8 mouse cellular contexts compared by ENCODE assay signal in the genomic region with DNA sequence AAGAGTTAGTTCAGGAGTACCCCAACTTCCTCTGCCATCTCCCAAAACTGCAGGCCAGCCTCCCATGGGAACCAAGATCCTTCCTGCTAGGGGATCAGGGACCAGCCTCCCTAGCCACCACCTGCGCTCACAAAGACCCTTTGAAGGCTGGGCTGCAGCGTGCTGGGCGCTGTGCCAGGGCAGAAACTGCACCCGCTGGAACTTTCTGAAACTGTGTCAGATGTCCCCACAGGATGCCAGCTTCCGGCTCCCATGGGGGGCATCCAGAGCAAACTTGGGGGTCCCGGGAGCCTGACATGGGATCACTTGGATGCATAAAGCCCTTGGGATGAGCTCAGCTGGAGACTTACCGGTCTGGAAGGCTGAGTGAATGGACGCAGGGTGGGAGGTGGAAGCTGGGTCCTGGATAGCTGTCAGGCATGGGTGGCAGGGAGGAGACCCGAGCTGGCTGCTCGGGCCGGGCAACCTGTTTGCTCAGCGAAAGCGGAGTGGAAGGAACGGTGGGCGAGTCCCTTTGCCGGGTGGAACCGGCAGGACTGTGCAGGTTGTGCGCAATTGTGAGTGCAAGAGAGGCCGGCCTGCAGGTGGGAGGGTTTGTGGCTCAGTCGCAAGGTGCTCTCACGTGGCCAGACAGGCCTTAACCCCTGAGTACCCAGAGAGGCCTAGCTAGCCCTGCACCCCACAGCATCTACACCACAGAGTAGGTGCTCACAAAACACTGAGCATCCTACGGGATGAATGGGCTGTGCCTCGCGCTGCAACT. TPM values are rescaled to one million over a fixed set of nuclear protein-coding genes. Genes with fewer than 3 reads are reported as not detected.
DNase-seq lines count a peak whose midpoint lies in the region; ATAC-seq and TF ChIP-seq lines count a peak whose summit lies in the region.

No protein-coding gene starts in this region.

- H3K27me3 ChIP-seq in midbrain, postnatal 0 days (ENCODE audit: insufficient read depth, low read length): no peaks in the 10 kb centered on the region

- WGBS in midbrain, postnatal 0 days: 17% methylated on average over 24 of the region's 24 CpGs

- no peak overlapping the region for H3K4me3 ChIP-seq in bone marrow macrophage, adult 2 months (ENCODE audit: insufficient read depth, low read length)
- H3K4me3 ChIP-seq in midbrain, postnatal 0 days (ENCODE audit: low read depth, low read length): peak overlapping the region; percentile 11; the same call in 1 of the 2 replicates

- no peaks in the 10 kb centered on the region for H3K9me3 ChIP-seq in midbrain, postnatal 0 days (ENCODE audit: low read length)

- DNase-seq in cerebellum, adult 9-10 months: peak; percentile 72
- DNase-seq in cerebellum, adult 8-10 months: no peak
- DNase-seq in kidney, postnatal 25 days: peak; percentile 48 to 85
- no peak for DNase-seq in midbrain, postnatal 0 days (ENCODE audit: low spot score)
- no peak for DNase-seq in c-Kit-positive CD71-positive TER-119-positive erythroid progenitor cells, embryonic 14.5 days (ENCODE audit: low spot score)
- DNase-seq in layer of hippocampus, adult 9-10 months (ENCODE audit: low spot score): no peak

- H3K4me2 ChIP-seq in midbrain, postnatal 0 days (ENCODE audit: low read depth, low read length, poor library complexity, severe bottlenecking): peak overlapping the region; percentile 20; the same call in 1 of the 2 replicates

- no peaks in the 10 kb centered on the region for H3K36me3 ChIP-seq in midbrain, postnatal 0 days (ENCODE audit: insufficient read depth, low read length)

- peaks cover 24% of the 10 kb centered on the region for H3K4me1 ChIP-seq in bone marrow macrophage, adult 2 months (ENCODE audit: control insufficient read depth, insufficient read depth, low read length)
- peaks cover 18% of the 10 kb centered on the region for H3K4me1 ChIP-seq in midbrain, postnatal 0 days (ENCODE audit: insufficient read depth, low read length)

- H3K9ac ChIP-seq in midbrain, postnatal 0 days (replicated peaks; ENCODE audit: low read length, poor library complexity, severe bottlenecking): no peak overlapping the region

- no peak for TF ChIP-seq POLR2A in bone marrow macrophage, adult 2 months (IDR thresholded peaks at IDR 0.05; ENCODE audit: borderline replicate concordance, low read depth, low read length)

- TF ChIP-seq CTCF in bone marrow macrophage, adult 2 months (IDR thresholded peaks at IDR 0.05; ENCODE audit: low read depth, low read length): no peak
- TF ChIP-seq CTCF in midbrain, postnatal 0 days (IDR thresholded peaks at IDR 0.05): no peak

- H3K27ac ChIP-seq in bone marrow macrophage, adult 2 months (ENCODE audit: insufficient read depth, low read depth, low read length): peak overlapping the region; percentile 48; the same call in 1 of the 2 replicates
- no peak overlapping the region for H3K27ac ChIP-seq in midbrain, postnatal 0 days (ENCODE audit: low read depth, low read length)

- ATAC-seq in midbrain, postnatal 0 days (ENCODE audit: low FRiP score): no peak
- ATAC-seq in erythroblast, adult 5-6 weeks (replicated peaks; ENCODE audit: low FRiP score, poor library complexity, severe bottlenecking): no peak

RNA-seq across cellular contexts. Expression of a gene that starts 0.5 kb away (rescaled TPM):
- polyA plus RNA-seq in bone marrow macrophage, adult 2 months (2012; ENCODE audit: insufficient read depth, insufficient read length, missing spikeins): 9.2 and 9.8 TPM in 2 replicates
- 6.5 and 9.2 TPM in 2 replicates for total RNA-seq in midbrain, postnatal 0 days (2014; rRNA removed)
- 5.1 and 6.3 TPM in 2 replicates for polyA plus RNA-seq in midbrain, postnatal 0 days (2015; fragmentation: Nextera tagmentation; extraction: Ambion mirVana)
- total RNA-seq in erythroblast, adult 5-6 weeks (2015; ENCODE audit: low replicate concordance): 3.3 TPM in 1 of 2 replicates, not detected in the other
- 0.60 and 1.7 TPM in 2 replicates for total RNA-seq in erythroblast, adult 5-6 weeks (2017; ENCODE audit: low replicate concordance)

RNA-seq across cellular contexts. Expression of a gene that starts 1.9 kb away (rescaled TPM):
- polyA plus RNA-seq in bone marrow macrophage, adult 2 months (2012; ENCODE audit: insufficient read depth, insufficient read length, missing spikeins): 90.9 and 106 TPM in 2 replicates
- total RNA-seq in midbrain, postnatal 0 days (2014; rRNA removed): 248 and 256 TPM in 2 replicates
- polyA plus RNA-seq in midbrain, postnatal 0 days (2015; fragmentation: Nextera tagmentation; extraction: Ambion mirVana): 125 and 129 TPM in 2 replicates
- total RNA-seq in erythroblast, adult 5-6 weeks (2015; ENCODE audit: low replicate concordance): 9.6 and 11.3 TPM in 2 replicates
- 10.8 and 11.3 TPM in 2 replicates for total RNA-seq in erythroblast, adult 5-6 weeks (2017; ENCODE audit: low replicate concordance)

RNA-seq across cellular contexts. Expression of a gene that starts 24.1 kb away (rescaled TPM):
- polyA plus RNA-seq in bone marrow macrophage, adult 2 months (2012; ENCODE audit: insufficient read depth, insufficient read length, missing spikeins): 34.3 and 36.1 TPM in 2 replicates
- 45.0 and 64.8 TPM in 2 replicates for total RNA-seq in midbrain, postnatal 0 days (2014; rRNA removed)
- polyA plus RNA-seq in midbrain, postnatal 0 days (2015; fragmentation: Nextera tagmentation; extraction: Ambion mirVana): 25.0 and 25.2 TPM in 2 replicates
- total RNA-seq in erythroblast, adult 5-6 weeks (2015; ENCODE audit: low replicate concordance): 3.3 and 4.4 TPM in 2 replicates
- 4.3 and 10.8 TPM in 2 replicates for total RNA-seq in erythroblast, adult 5-6 weeks (2017; ENCODE audit: low replicate concordance)

RNA-seq across cellular contexts. Expression of a gene that starts 24.1 kb away (rescaled TPM):
- 46.5 and 51.1 TPM in 2 replicates for polyA plus RNA-seq in bone marrow macrophage, adult 2 months (2012; ENCODE audit: insufficient read depth, insufficient read length, missing spikeins)
- 145 and 164 TPM in 2 replicates for total RNA-seq in midbrain, postnatal 0 days (2014; rRNA removed)
- 162 and 179 TPM in 2 replicates for polyA plus RNA-seq in midbrain, postnatal 0 days (2015; fragmentation: Nextera tagmentation; extraction: Ambion mirVana)
- 6.3 and 56.3 TPM in 2 replicates for total RNA-seq in erythroblast, adult 5-6 weeks (2015; ENCODE audit: low replicate concordance)
- total RNA-seq in erythroblast, adult 5-6 weeks (2017; ENCODE audit: low replicate concordance): 23.1 and 36.6 TPM in 2 replicates

RNA-seq across cellular contexts. Expression of a gene that starts 30.0 kb away (rescaled TPM):
- 18.1 and 18.2 TPM in 2 replicates for polyA plus RNA-seq in bone marrow macrophage, adult 2 months (2012; ENCODE audit: insufficient read depth, insufficient read length, missing spikeins)
- 19.5 and 22.7 TPM in 2 replicates for total RNA-seq in midbrain, postnatal 0 days (2014; rRNA removed)
- 18.4 and 20.2 TPM in 2 replicates for polyA plus RNA-seq in midbrain, postnatal 0 days (2015; fragmentation: Nextera tagmentation; extraction: Ambion mirVana)
- total RNA-seq in erythroblast, adult 5-6 weeks (2015; ENCODE audit: low replicate concordance): 5.6 and 6.1 TPM in 2 replicates
- 18.0 and 27.7 TPM in 2 replicates for total RNA-seq in erythroblast, adult 5-6 weeks (2017; ENCODE audit: low replicate concordance)

Comparison
In these comparisons a context has a peak if more than half of its experiments do, and no peak if none do; other contexts are left out.
1. DNase-seq: peak in cerebellum, adult 9-10 months (single experiment) and kidney, postnatal 25 days (2 of 2); none in cerebellum, adult 8-10 months (single experiment), midbrain, postnatal 0 days (single experiment), c-Kit-positive CD71-positive TER-119-positive erythroid progenitor cells, embryonic 14.5 days (single experiment) and layer of hippocampus, adult 9-10 months (single experiment).
2. RNA of a gene that starts 1.9 kb away (total RNA-seq): 248 to 256 TPM in midbrain, postnatal 0 days; 9.6 to 11.3 TPM in erythroblast, adult 5-6 weeks; every median in the first group is over 10 times any median in the second.